Mouse (Mus musculus): ENCODE measurements at regions not wholly inside any gene's neighbourhood (a gene's known extent, or its start where the extent isn't known, plus 50 kb on each side); places are given as distances from the start of the nearest gene placed in this dataset.

- DNase-seq (ENCODE audit: low spot score) (no peak), ATAC-seq (ENCODE audit: extremely low read depth, insufficient number of reproducible peaks, low FRiP score, poor library complexity, severe bottlenecking) (no peak)
- Histone ChIP-seq H3K27me3 (ENCODE audit: insufficient read depth, low read length) (peaks cover 4% of the 10 kb centered on the region; the same call in 1 of the 2 replicates), H3K9me3 (replicated peaks) (no peaks in the 10 kb centered on the region), H3K4me1 (ENCODE audit: insufficient read depth, low read depth, low read length) (peaks cover 5% of the 10 kb centered on the region), H3K4me3 (ENCODE audit: low read depth, low read length) (no peak overlapping the region), H3K36me3 (replicated peaks) (no peaks in the 10 kb centered on the region)
- TF ChIP-seq POLR2AphosphoS5 (IDR thresholded peaks at IDR 0.05; ENCODE audit: insufficient replicate concordance, low read depth, low read length) = no peak
- no peak for TF ChIP-seq TAL1 (conservative IDR thresholded peaks at IDR 0.05; ENCODE audit: low read depth, low read length)
- TF ChIP-seq CTCF (IDR thresholded peaks at IDR 0.05; ENCODE audit: low read depth, low read length) = no peak
- TF ChIP-seq GATA2 (IDR thresholded peaks at IDR 0.05; ENCODE audit: borderline replicate concordance, low read depth, low read length) = no peak
- no peak for TF ChIP-seq GATA1 (IDR thresholded peaks at IDR 0.05; ENCODE audit: borderline replicate concordance, low read length)
Observed at GRCm38 (mm10) chr14:48855453-48855852, 181.8 kb upstream of the Otx2 start.

- Histone ChIP-seq H3K27me3 (ENCODE audit: insufficient read depth, low read length) (peaks cover 4% of the 10 kb centered on the region; the same call in 1 of the 2 replicates), H3K36me3 (replicated peaks) (no peaks in the 10 kb centered on the region)
Observed at GRCm38 (mm10) chr14:48854188-48854924, 180.7 kb upstream of the Otx2 start.

GRCm38 (mm10) chr14:48853479-48854187 is 180.0 kb upstream of the Otx2 start:
- no peak for TF ChIP-seq GATA1 (IDR thresholded peaks at IDR 0.05; ENCODE audit: borderline replicate concordance, low read length)
- TF ChIP-seq TAL1 (conservative IDR thresholded peaks at IDR 0.05; ENCODE audit: low read depth, low read length) = no peak
- TF ChIP-seq POLR2AphosphoS5 (IDR thresholded peaks at IDR 0.05; ENCODE audit: insufficient replicate concordance, low read depth, low read length) = no peak
- no peak for TF ChIP-seq CTCF (IDR thresholded peaks at IDR 0.05; ENCODE audit: low read depth, low read length)
- no peak for TF ChIP-seq GATA2 (IDR thresholded peaks at IDR 0.05; ENCODE audit: borderline replicate concordance, low read depth, low read length)
- DNase-seq (ENCODE audit: low spot score) (no peak), ATAC-seq (ENCODE audit: extremely low read depth, insufficient number of reproducible peaks, low FRiP score, poor library complexity, severe bottlenecking) (no peak)
- H3K27me3 ChIP-seq (ENCODE audit: insufficient read depth, low read length) = peaks cover 4% of the 10 kb centered on the region; the same call in 1 of the 2 replicates
- peaks cover 5% of the 10 kb centered on the region for H3K4me1 ChIP-seq (ENCODE audit: insufficient read depth, low read depth, low read length)
- H3K36me3 ChIP-seq (replicated peaks) = no peaks in the 10 kb centered on the region
- no peak overlapping the region for H3K4me3 ChIP-seq (ENCODE audit: low read depth, low read length)
- no peaks in the 10 kb centered on the region for H3K9me3 ChIP-seq (replicated peaks)

More at GRCm38 (mm10) chr14:48854188-48854924, 180.7 kb upstream of the Otx2 start:
- H3K9me3 ChIP-seq (replicated peaks) = no peaks in the 10 kb centered on the region
- TF ChIP-seq GATA2 (IDR thresholded peaks at IDR 0.05; ENCODE audit: borderline replicate concordance, low read depth, low read length) = no peak
- no peak for TF ChIP-seq GATA1 (IDR thresholded peaks at IDR 0.05; ENCODE audit: borderline replicate concordance, low read length)
- no peak for TF ChIP-seq CTCF (IDR thresholded peaks at IDR 0.05; ENCODE audit: low read depth, low read length)
- TF ChIP-seq TAL1 (conservative IDR thresholded peaks at IDR 0.05; ENCODE audit: low read depth, low read length) = no peak; the same call in 1 of the 2 replicates
- no peak for TF ChIP-seq POLR2AphosphoS5 (IDR thresholded peaks at IDR 0.05; ENCODE audit: insufficient replicate concordance, low read depth, low read length)
- H3K4me3 ChIP-seq (ENCODE audit: low read depth, low read length) = no peak overlapping the region
- DNase-seq (ENCODE audit: low spot score) (no peak), ATAC-seq (ENCODE audit: extremely low read depth, insufficient number of reproducible peaks, low FRiP score, poor library complexity, severe bottlenecking) (peak; percentile 40; the same call in 1 of the 2 replicates)
- H3K4me1 ChIP-seq (ENCODE audit: insufficient read depth, low read depth, low read length) = peaks cover 5% of the 10 kb centered on the region

GRCm38 (mm10) chr14:48852787-48853186 is 179.2 kb upstream of the Otx2 start:
- Histone ChIP-seq H3K27me3 (ENCODE audit: insufficient read depth, low read length) (peaks cover 4% of the 10 kb centered on the region; the same call in 1 of the 2 replicates), H3K36me3 (replicated peaks) (no peaks in the 10 kb centered on the region), H3K9me3 (replicated peaks) (no peaks in the 10 kb centered on the region), H3K4me3 (ENCODE audit: low read depth, low read length) (no peak overlapping the region), H3K4me1 (ENCODE audit: insufficient read depth, low read depth, low read length) (peaks cover 5% of the 10 kb centered on the region)
- TF ChIP-seq TAL1 (conservative IDR thresholded peaks at IDR 0.05; ENCODE audit: low read depth, low read length) = no peak
- no peak for TF ChIP-seq CTCF (IDR thresholded peaks at IDR 0.05; ENCODE audit: low read depth, low read length)
- TF ChIP-seq POLR2AphosphoS5 (IDR thresholded peaks at IDR 0.05; ENCODE audit: insufficient replicate concordance, low read depth, low read length) = no peak
- TF ChIP-seq GATA2 (IDR thresholded peaks at IDR 0.05; ENCODE audit: borderline replicate concordance, low read depth, low read length) = no peak
- no peak for TF ChIP-seq GATA1 (IDR thresholded peaks at IDR 0.05; ENCODE audit: borderline replicate concordance, low read length)
- no peak for ATAC-seq (ENCODE audit: extremely low read depth, insufficient number of reproducible peaks, low FRiP score, poor library complexity, severe bottlenecking)
- no peak for DNase-seq (ENCODE audit: low spot score)

- Histone ChIP-seq H3K9me3 (replicated peaks) (no peaks in the 10 kb centered on the region), H3K4me3 (ENCODE audit: low read depth, low read length) (no peak overlapping the region), H3K4me1 (ENCODE audit: insufficient read depth, low read depth, low read length) (peaks cover 5% of the 10 kb centered on the region), H3K36me3 (replicated peaks) (no peaks in the 10 kb centered on the region), H3K27me3 (ENCODE audit: insufficient read depth, low read length) (peaks cover 4% of the 10 kb centered on the region; the same call in 1 of the 2 replicates)
- no peak for DNase-seq (ENCODE audit: low spot score)
- no peak for TF ChIP-seq POLR2AphosphoS5 (IDR thresholded peaks at IDR 0.05; ENCODE audit: insufficient replicate concordance, low read depth, low read length)
- TF ChIP-seq CTCF (IDR thresholded peaks at IDR 0.05; ENCODE audit: low read depth, low read length) = no peak
- no peak for TF ChIP-seq TAL1 (conservative IDR thresholded peaks at IDR 0.05; ENCODE audit: low read depth, low read length)
- no peak for TF ChIP-seq GATA1 (IDR thresholded peaks at IDR 0.05; ENCODE audit: borderline replicate concordance, low read length)
- ATAC-seq (ENCODE audit: extremely low read depth, insufficient number of reproducible peaks, low FRiP score, poor library complexity, severe bottlenecking) = no peak
Observed at GRCm38 (mm10) chr14:48852061-48852460, 178.4 kb upstream of the Otx2 start.

GRCm38 (mm10) chr14:48842861-48843260 is 169.2 kb upstream of the Otx2 start:
- Histone ChIP-seq H3K9me3 (replicated peaks) (no peaks in the 10 kb centered on the region), H3K4me1 (ENCODE audit: insufficient read depth, low read depth, low read length) (no peaks in the 10 kb centered on the region), H3K27me3 (ENCODE audit: insufficient read depth, low read length) (peaks cover 5% of the 10 kb centered on the region; the same call in 1 of the 2 replicates), H3K4me3 (ENCODE audit: low read depth, low read length) (no peak overlapping the region), H3K36me3 (replicated peaks) (no peaks in the 10 kb centered on the region)
- TF ChIP-seq CTCF (IDR thresholded peaks at IDR 0.05; ENCODE audit: low read depth, low read length) (no peak), GATA2 (IDR thresholded peaks at IDR 0.05; ENCODE audit: borderline replicate concordance, low read depth, low read length) (no peak), POLR2AphosphoS5 (IDR thresholded peaks at IDR 0.05; ENCODE audit: insufficient replicate concordance, low read depth, low read length) (no peak), GATA1 (IDR thresholded peaks at IDR 0.05; ENCODE audit: borderline replicate concordance, low read length) (no peak), TAL1 (conservative IDR thresholded peaks at IDR 0.05; ENCODE audit: low read depth, low read length) (no peak)
- ATAC-seq (ENCODE audit: extremely low read depth, insufficient number of reproducible peaks, low FRiP score, poor library complexity, severe bottlenecking) (no peak), DNase-seq (ENCODE audit: low spot score) (no peak)
